Comparison of ENCODE assay signal across 33 mouse cellular contexts in the genomic region with DNA sequence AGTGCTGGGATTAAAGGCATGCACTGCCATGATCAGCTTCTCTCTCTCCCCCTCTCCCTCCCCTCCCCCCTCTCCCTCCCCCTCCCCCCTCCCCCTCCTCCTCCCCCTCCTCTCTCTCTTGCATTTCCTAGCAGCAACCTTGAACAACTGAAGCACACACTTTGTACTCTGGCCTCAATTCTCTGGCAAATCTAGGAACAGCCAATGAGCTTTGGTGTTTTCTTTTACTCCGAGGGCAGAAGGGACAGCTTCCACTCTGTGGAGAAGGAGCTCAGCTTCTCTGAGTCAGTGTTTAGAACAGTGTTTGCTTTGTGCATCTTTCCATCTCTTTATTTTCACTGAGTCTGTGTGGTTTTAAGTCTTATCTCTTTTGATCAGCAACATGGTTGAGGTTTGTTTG. TPM values are rescaled to one million over a fixed set of nuclear protein-coding genes. Genes with fewer than 3 reads are reported as not detected.
"Had no signal": no experiment of that assay in that cellular context is flagged by ENCODE, and none has a peak within 500 bp of the region (broad histone marks: within the 10 kb centered on the region; RNA-seq: fewer than 3 reads in every experiment).

No protein-coding gene starts in this region.

- ATAC-seq: liver, postnatal 0 days; lung, postnatal 0 days; midbrain, embryonic 15.5 days had no signal

- H3K36me3 ChIP-seq: liver, embryonic 13.5 days; midbrain, embryonic 12.5 days; midbrain, embryonic 15.5 days; neural tube, embryonic 13.5 days had no signal

- H3K27ac ChIP-seq: kidney, postnatal 0 days; left cerebral cortex, adult 2 months; liver, embryonic 13.5 days; macrophage; midbrain, embryonic 12.5 days; midbrain, embryonic 15.5 days; neural tube, embryonic 13.5 days; stomach, postnatal 0 days had no signal

- H3K4me2 ChIP-seq: liver, embryonic 13.5 days; lung, embryonic 14.5 days; midbrain, embryonic 12.5 days; midbrain, embryonic 15.5 days; neural tube, embryonic 13.5 days had no signal

- H3K4me3 ChIP-seq: left cerebral cortex, adult 2 months; liver, embryonic 13.5 days; midbrain, embryonic 12.5 days; midbrain, embryonic 15.5 days; myocyte; neural tube, embryonic 13.5 days had no signal

- H3K9ac ChIP-seq: liver, embryonic 13.5 days; liver, postnatal 0 days; lung, embryonic 14.5 days; midbrain, embryonic 12.5 days; midbrain, embryonic 15.5 days; neural tube, embryonic 13.5 days had no signal

- H3K27me3 ChIP-seq: liver, embryonic 13.5 days; midbrain, embryonic 12.5 days; midbrain, embryonic 15.5 days; neural tube, embryonic 13.5 days had no signal

- H3K4me1 ChIP-seq: liver, embryonic 13.5 days; midbrain, embryonic 12.5 days; midbrain, embryonic 15.5 days; neural tube, embryonic 13.5 days had no signal

- H3K9me3 ChIP-seq: liver, embryonic 13.5 days; midbrain, embryonic 12.5 days; midbrain, embryonic 15.5 days; neural tube, embryonic 13.5 days had no signal

- DNase-seq: kidney, adult 18-20 months; kidney, adult 9 months; kidney, postnatal 25 days; layer of hippocampus, postnatal 36 days; liver, embryonic 13.5 days; liver, postnatal 0 days; lung, embryonic 14.5 days; right cerebral cortex, adult 18-20 months; right cerebral cortex, postnatal 14 days; right cerebral cortex, postnatal 4 days; thymus, adult 2 months; thymus, postnatal 14 days; thymus, postnatal 4 days had no signal

RNA-seq across cellular contexts. Expression of a gene that starts 12.8 kb away (rescaled TPM):
- total RNA-seq: megakaryocyte, adult 5-6 weeks; monocyte, adult 5-6 weeks had no signal
- polyA plus RNA-seq: myocyte had no signal

RNA-seq across cellular contexts. Expression of a gene that starts 36.8 kb away (rescaled TPM):
- total RNA-seq: layer of hippocampus, adult 8-10 months; layer of hippocampus, postnatal 10 days; layer of hippocampus, postnatal 36 days; left cerebral cortex, adult 2 months; left cerebral cortex, postnatal 10 days; left cerebral cortex, postnatal 36 days; megakaryocyte, adult 5-6 weeks; monocyte, adult 5-6 weeks; neutrophil, adult 5-6 weeks had no signal
- polyA plus RNA-seq: kidney, postnatal 0 days; large intestine, adult 2 months; limb, embryonic 11.5 days; limb, embryonic 14.5 days; liver, embryonic 13.5 days; liver, postnatal 0 days; lung, embryonic 14.5 days; lung, postnatal 0 days; macrophage; midbrain, embryonic 12.5 days; midbrain, embryonic 15.5 days; myocyte; neural tube, embryonic 13.5 days; stomach, embryonic 14.5 days; stomach, postnatal 0 days; thymus, adult 2 months had no signal
